Mouse (Mus musculus) ES-E14 (cell line): ENCODE measurements around the gene Scg3. TPM values are rescaled to one million over a fixed set of nuclear protein-coding genes. Genes with fewer than 3 reads are reported as not detected.

ENCODE experiments used
- DNase-seq: peaks from one replicate; pipeline ENCODE4 v3.0.0-alpha.2; 2013; ENCODE audit warnings: low read depth, low spot score
- H3K27ac ChIP-seq: 2 replicates; pipeline ENCODE4 v1.5.1; 2012; ENCODE audit warnings: low read depth, mild to moderate bottlenecking, low read length, moderate library complexity, mixed read lengths; ENCODE audit not compliant: poor library complexity, insufficient read depth, severe bottlenecking
- H3K36me3 ChIP-seq: 2 replicates; pipeline ENCODE4 v1.6.1; 2012; ENCODE audit warnings: mild to moderate bottlenecking, low read length, moderate library complexity, mixed read lengths; ENCODE audit not compliant: control insufficient read depth, poor library complexity, insufficient read depth, severe bottlenecking
- H3K4me1 ChIP-seq, 2 experiments: fragments of 150-350 bp in 1 of 2; sonication (generic) in 1 of 2; 2 replicates each; pipeline ENCODE4 v1.6.1; 2012; ENCODE audit warnings: low read length in 2 of 2, mild to moderate bottlenecking in 1 of 2, mixed read lengths in 1 of 2; ENCODE audit not compliant: control insufficient read depth in 2 of 2, insufficient read depth in 2 of 2, poor library complexity in 1 of 2
- H3K4me3 ChIP-seq, 2 experiments: fragments of 150-350 bp in 1 of 2; sonication (generic) in 1 of 2; 2 replicates each; pipeline ENCODE4 v1.5.1; 2012; ENCODE audit warnings: low read length in 2 of 2, low read depth in 1 of 2, mild to moderate bottlenecking in 1 of 2, mixed read lengths in 1 of 2; ENCODE audit not compliant: insufficient read depth in 1 of 2, poor library complexity in 1 of 2, severe bottlenecking in 1 of 2
- H3K9ac ChIP-seq: 2 replicates; pipeline ENCODE4 v1.6.1; 2012; ENCODE audit warnings: low read depth, mild to moderate bottlenecking, low read length, mixed read lengths; ENCODE audit not compliant: poor library complexity, insufficient read depth, severe bottlenecking
- H3K9me3 ChIP-seq: fragments of 150-350 bp; sonication (generic); 2 replicates; pipeline ENCODE4 v1.6.1; 2012; ENCODE audit warnings: low read depth, mild to moderate bottlenecking, low read length; ENCODE audit not compliant: control insufficient read depth, insufficient read depth
- CHD2 ChIP-seq: IDR thresholded peaks from 2 replicates; pipeline ENCODE4 v1.6.1; 2014; ENCODE audit warnings: mild to moderate bottlenecking, low read depth, low read length, inconsistent platforms
- HCFC1 ChIP-seq: IDR thresholded peaks from 2 replicates; pipeline ENCODE4 v1.6.1; 2012; ENCODE audit warnings: low read length, inconsistent platforms, borderline replicate concordance; ENCODE audit not compliant: insufficient read depth
- MAFK ChIP-seq: IDR thresholded peaks from 2 replicates; pipeline ENCODE4 v1.6.1; 2014; ENCODE audit warnings: mild to moderate bottlenecking, low read depth, low read length, inconsistent platforms; ENCODE audit not compliant: insufficient read depth
- ZC3H11A ChIP-seq: IDR thresholded peaks from 2 replicates; pipeline ENCODE4 v1.6.1; 2012; ENCODE audit warnings: low read depth, mild to moderate bottlenecking, inconsistent platforms, low read length, borderline replicate concordance
- ZNF384 ChIP-seq: IDR thresholded peaks from 2 replicates; pipeline ENCODE4 v1.6.1; 2012; ENCODE audit warnings: low read depth, low read length, inconsistent platforms
- in situ Hi-C, 2 experiments: fragments of 600-800 bp; cut with MboI; formaldehyde crosslinking; loops; one replicate each; pipeline ENCODE4 v1.15.1; 2025; ENCODE audit warnings: low sequenced_read_pairs in 2 of 2, inconsistent platforms in 1 of 2; ENCODE audit not compliant: unreplicated experiment in 2 of 2
- total RNA-seq: library from RNA; depleted of rRNA; stranded (reverse); fragments of 300-350 nt; gene quantifications from 2 replicates; pipeline ENCODE4 v1.2.3, GENCODE M21; 2012

The Scg3 gene
- total RNA-seq, 1 experiment, result 0.76 TPM

DNA sequence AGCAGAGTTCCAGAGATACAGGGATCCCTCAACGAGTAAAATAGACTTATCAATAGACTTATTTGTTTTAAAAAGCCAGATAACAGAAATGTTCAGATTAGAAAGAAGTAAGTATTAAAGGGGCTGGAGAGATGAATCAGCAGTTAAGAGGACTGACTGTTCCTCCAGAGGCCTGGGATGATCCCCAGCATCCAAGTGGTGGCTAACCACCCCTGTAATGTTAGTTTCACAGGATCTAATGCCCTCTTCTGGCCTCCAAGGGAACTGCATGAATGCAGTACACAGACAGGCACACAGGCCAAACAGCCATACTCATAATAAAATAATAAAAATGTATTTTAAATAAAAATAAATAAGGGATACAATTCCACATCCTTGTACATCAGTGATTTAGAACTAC, 51.0 kb downstream of the Scg3 start:
- no peak for DNase-seq
- TF ChIP-seq MAFK, result no peak
- no peak for TF ChIP-seq ZNF384
- no peak for TF ChIP-seq CHD2
- no peak for TF ChIP-seq HCFC1
- TF ChIP-seq ZC3H11A, result no peak
- H3K9ac ChIP-seq, result no peak overlapping the region
- H3K4me3 ChIP-seq, result no peak overlapping the region
- in situ Hi-C loops, result no loop called here
- no peaks in the 10 kb centered on the region for H3K4me1 ChIP-seq
- H3K36me3 ChIP-seq, result no peaks in the 10 kb centered on the region
- H3K27ac ChIP-seq, result no peak overlapping the region
- H3K9me3 ChIP-seq, result no peaks in the 10 kb centered on the region

DNA sequence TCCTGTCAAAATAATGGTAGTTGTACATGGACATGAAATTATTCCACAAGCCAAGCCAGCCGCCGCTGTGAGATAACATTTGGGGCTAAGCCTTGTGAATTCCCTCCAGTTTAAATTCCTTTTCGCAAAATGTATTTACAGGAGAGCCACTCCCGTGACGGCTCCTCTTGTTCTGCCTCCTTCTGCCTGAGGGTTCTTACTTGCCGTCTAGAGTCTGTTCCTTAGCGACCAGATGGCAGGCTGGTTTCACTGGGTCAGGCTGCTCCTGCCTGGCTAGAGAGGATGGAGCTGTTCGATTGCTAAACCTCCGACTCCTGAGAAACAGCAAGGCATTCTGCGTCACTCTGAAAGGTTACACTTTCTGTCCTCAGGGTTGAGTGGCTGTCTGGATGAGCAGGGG, 51.7 kb downstream of the Scg3 start:
- Histone ChIP-seq H3K9me3 (no peaks in the 10 kb centered on the region), H3K36me3 (no peaks in the 10 kb centered on the region), H3K4me1 (no peaks in the 10 kb centered on the region), H3K27ac (no peak overlapping the region), H3K4me3 (no peak overlapping the region), H3K9ac (no peak overlapping the region)
- DNase-seq, result no peak
- TF ChIP-seq MAFK (no peak), CHD2 (no peak), ZNF384 (no peak), ZC3H11A (no peak), HCFC1 (no peak)
- in situ Hi-C loops, result no loop called here

DNA sequence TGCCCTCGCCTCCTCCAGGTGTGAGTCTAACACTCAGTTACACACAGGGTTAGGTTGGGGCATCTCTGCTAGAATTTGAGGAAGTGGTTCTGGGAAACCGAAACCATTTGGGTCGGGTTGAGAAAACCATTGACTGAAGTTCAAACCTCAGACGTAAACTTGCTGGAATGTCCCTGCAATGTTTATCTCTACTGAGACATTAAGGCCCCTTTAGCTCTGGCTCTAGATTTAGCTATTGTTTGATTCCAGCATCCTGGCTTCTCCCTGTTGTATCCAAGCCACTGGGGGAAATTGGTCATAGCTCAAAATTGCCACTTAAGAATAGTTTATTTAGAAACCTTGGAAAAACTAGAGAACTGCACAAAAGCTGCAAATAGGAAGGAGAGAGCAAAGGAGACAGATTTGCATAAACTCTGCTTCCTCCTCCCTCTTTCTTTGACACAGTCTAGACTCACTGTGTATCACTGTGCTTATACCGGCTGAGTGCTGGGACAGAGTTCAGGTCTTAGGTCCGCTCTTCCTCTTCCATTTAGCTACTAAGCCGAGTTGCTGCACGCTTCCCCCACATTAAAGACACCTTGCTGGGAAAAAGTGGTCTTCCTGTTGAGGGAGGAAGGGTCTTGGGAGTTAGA, 52.9 kb downstream of the Scg3 start:
- no peaks in the 10 kb centered on the region for H3K36me3 ChIP-seq
- H3K4me3 ChIP-seq, result no peak overlapping the region
- H3K9ac ChIP-seq, result no peak overlapping the region
- TF ChIP-seq ZC3H11A, result no peak
- no peak for TF ChIP-seq HCFC1
- no peak for TF ChIP-seq ZNF384
- no peak for TF ChIP-seq CHD2
- no peak for TF ChIP-seq MAFK
- H3K9me3 ChIP-seq, result no peaks in the 10 kb centered on the region
- no peak for DNase-seq
- no peak overlapping the region for H3K27ac ChIP-seq
- H3K4me1 ChIP-seq, result no peaks in the 10 kb centered on the region
- in situ Hi-C loops, result no loop called here

DNA sequence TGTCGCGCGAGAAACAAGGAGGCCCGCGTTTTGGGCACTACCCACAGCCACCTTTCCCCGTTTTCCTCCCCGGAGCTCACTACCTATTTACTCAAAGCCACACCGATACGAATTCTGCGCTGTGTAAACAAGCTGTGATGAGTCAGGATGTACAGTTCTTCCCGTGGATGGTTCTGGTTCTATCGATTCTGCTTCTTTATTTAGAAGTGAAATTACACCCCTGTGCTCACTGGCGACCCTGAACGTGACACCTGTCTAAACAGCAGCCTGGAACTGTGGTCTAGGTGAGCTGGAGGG, 57.6 kb downstream of the Scg3 start:
- H3K4me1 ChIP-seq, result no peaks in the 10 kb centered on the region
- no peaks in the 10 kb centered on the region for H3K9me3 ChIP-seq
- TF ChIP-seq HCFC1 (no peak), CHD2 (no peak), ZC3H11A (no peak), ZNF384 (no peak), MAFK (no peak)
- no peak overlapping the region for H3K27ac ChIP-seq
- no peaks in the 10 kb centered on the region for H3K36me3 ChIP-seq
- in situ Hi-C loops, result no loop called here
- H3K9ac ChIP-seq, result peak overlapping the region; percentile 91
- H3K4me3 ChIP-seq, result peak overlapping the region; percentile 82 to 89
- DNase-seq, result no peak
